Mouse (Mus musculus) thymus, postnatal 25 days (tissue): Measurements from ENCODE around the gene Wdr62.
A peak's percentile ranks its signal among the peaks of the same experiment; 100 is the strongest.
"Not testable (repeated sequence)": the region's sequence is repeated elsewhere in the genome, so short reads cannot be mapped to it uniquely, and the experiment has no call there.

Experiments used
- DNase-seq: peaks from one replicate; pipeline ENCODE4 v3.0.0; 2022

Gene Wdr62

DNA sequence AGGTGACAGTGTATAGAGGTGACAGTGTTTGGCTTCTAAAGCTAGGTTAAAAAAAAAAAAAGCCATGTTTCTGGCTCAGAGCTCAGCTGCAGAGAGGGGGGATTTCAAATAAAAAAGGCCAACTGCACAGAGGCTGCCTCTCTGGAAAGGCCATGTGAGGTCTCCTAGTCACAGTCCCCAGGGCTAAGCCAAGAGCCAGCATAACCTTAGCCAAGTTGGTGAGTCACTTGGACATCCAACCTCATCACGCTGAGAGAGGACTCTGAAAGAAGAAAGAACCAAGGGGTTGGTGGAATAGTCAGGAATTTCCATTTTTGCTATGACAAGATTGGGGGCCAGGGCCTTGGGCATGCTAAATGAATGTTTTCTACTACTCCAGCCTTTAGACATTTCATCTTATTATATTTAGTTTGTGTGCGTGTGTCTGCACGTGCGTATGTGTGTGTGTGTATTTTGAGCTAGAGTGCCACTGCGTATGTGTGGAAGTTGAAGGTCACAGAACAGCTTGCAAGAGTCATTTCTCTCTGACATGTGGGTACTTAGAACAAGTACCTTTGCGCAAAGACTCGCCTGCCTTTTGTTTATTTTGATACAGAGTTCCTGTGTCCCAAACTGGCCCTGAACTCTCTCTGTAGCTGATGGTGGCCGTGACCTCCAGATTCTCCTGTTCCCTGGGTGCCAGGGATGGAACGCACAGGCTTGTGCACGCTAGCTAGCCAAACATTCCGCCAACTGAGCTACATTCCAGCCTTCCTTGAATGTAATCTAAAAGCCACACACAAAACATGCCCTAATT is 77.1 kb downstream of the Wdr62 start:
- no peak for DNase-seq

DNA sequence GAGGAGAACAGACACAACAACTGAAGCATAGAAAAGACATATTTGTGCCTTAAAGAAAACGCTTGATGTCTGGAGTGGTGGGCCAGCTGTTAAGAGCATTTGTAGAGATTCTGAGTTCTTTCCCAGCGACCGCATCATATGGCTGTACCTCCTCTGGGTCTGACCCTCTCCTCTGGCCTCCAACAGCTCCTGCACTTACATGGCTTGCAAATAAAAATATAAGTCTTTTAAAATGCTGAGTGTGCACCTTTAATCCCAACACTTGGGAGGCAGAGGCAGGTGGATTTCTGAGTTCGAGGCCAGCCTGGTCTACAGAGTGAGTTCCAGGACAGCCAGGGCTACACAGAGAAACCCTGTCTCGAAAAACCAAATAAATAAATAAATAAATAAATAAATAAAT is 79.6 kb downstream of the Wdr62 start:
- not testable (repeated sequence) for DNase-seq

DNA sequence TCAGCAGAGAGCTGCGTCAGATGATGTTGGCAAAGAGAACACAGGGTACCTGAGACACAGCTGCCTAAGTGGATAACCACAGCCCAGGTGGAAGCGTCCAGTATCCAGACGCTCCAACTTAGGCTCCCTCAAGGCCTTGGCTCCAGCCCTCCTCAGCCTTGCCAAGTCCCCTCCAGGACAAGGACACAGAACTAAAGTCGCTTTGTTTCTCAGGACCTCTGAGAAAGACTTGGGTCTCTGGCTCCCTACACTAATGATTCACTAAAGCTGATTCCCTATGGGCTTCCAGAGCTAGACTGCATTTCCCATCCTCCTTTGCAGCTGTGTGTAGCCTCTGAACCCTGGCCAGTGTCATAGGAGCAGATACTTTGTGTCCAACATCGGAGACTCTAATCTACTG is 80.0 kb downstream of the Wdr62 start:
- DNase-seq, result no peak

DNA sequence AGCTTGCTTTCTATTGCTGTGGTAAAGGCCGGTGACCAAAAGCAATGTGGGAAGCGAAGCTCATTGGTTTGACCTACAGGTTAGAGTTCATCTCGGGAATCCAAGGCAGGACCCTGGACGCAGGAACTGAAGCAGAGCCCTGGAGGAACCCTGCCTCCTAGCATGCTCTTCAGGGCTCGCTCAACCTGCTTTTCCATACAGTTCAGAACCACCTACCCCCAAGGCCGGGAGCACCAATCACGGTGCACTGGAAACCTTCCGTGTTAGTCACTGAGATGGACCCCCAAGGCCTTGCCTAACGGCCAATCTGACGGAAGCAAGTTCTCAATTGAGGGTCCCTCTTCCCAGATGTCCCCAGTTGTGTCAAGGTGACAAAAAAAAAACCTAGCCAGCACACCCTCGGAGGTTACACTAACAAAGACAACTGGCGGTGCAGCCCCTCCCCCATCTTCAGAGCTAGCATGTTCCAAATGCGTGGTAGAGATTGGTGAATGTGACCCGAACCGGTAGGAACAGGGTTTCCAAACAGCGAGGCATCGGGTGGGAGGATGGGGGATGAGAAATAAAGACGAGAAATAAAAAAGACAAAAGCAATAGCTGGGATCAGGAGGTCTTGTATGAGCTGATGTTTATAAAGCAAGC is 80.6 kb downstream of the Wdr62 start:
- no peak for DNase-seq

DNA sequence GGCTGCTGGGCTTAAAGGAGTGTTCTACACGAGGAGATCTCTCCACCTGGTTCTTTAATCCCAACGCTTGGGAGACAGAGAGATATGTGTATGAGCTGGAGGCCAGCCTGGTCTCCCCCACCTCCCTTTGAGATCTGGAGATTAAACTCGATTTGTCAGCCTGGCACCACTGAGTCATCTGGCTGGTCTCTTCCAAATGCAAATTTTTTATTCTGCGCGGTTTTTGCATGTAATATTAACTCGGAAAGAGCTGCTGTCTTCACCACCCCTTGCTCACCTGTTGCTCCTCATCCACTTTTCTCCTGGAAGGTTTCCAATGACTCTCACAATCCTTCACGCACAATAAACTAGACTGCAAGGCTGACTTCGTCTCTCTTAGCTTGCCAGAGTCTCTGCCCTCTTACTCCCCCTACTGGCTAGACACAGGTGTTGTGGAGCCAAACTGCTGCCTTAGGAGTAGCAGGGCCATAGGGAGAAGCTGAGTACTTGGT is 81.7 kb downstream of the Wdr62 start, which contains the start of gene Capns1:
TSS of gene Capns1 (minus strand) at position 331 of the 491 bp plus-strand sequence.
- peak; percentile 70 for DNase-seq

DNA sequence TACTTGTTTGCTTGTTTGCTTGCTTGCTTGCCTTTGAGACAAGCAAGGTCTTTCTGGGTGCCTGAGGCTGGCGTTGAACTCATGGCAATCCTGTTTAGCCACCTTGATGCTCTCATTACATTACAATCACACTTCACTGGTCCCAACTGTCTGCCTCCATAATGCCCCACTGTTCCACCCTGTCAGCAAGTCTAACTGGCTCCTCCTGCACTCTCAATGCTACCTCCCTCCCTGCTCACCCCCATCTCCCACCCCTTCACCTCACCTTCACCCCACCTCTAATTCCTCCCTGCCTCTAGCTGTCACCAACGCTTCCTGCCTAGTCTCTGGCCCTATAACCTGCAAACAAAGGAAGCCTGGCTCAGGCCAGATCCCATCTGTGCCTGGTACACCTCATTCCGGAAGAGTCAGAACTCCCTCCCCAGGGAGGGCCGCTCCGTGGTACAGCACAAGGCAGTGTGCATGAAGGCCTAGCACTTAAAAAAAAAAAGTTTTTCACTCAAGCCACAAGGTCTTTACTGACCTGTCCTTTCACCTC is 82.6 kb downstream of the Wdr62 start:
- DNase-seq, result no peak

DNA sequence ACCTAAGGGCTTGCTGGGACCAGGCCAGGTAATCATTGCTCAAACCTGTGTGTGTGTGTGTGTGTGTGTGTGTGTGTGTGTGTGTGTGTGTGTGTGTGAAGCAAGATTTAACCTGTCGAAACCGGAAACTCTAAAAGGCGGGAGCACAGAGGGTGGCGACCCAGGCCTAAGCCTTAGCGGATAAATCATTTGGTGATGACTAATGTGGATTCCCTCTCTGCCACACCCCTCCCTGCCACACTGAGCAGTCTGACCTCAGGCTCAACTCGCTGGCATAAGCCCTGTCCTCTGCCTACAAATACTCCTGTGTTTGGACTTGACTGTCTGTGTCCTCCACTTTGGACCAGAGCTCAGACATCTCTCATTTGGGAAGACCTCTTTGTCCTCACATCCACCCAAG is 84.0 kb downstream of the Wdr62 start:
- no peak for DNase-seq

DNA sequence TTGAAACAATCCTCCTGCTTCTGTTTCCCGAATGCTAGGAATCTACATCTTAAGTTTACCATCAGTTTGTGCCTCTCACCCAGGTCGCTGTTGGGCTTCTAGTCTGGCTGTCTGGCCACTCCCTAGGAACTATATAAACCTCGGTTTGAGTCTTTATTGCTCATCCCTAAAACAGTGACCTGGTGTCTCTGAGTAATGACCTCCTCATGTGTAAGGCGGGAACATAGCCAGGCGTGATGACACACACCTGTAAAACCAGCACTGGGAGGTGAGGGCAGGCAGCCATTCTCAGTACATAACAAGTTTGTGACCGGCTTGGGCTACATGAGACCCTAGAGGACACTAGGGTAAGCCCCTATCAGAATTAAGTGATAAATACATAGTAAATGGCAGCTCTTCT is 84.8 kb downstream of the Wdr62 start:
- DNase-seq, result no peak

DNA sequence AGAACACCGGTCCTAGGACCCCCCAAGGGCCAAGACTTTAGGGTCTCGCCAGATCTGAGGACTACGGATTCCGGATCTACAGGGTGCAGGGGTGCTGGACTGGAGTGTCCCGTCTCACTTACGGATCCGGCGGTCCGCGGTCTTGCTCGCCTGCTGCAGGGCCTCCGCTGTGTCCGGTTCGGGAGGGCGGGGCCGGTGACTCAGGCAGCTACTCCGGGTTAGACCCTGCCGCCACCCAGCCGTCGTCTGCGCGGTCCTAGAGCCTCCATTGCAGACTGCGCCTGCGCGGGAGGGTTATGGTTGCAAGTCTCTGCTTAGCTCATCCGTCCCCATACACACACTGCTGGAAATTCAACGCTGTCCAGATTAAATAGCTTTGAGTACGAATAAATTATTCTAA is 85.3 kb downstream of the Wdr62 start:
- peak; percentile 93 for DNase-seq

DNA sequence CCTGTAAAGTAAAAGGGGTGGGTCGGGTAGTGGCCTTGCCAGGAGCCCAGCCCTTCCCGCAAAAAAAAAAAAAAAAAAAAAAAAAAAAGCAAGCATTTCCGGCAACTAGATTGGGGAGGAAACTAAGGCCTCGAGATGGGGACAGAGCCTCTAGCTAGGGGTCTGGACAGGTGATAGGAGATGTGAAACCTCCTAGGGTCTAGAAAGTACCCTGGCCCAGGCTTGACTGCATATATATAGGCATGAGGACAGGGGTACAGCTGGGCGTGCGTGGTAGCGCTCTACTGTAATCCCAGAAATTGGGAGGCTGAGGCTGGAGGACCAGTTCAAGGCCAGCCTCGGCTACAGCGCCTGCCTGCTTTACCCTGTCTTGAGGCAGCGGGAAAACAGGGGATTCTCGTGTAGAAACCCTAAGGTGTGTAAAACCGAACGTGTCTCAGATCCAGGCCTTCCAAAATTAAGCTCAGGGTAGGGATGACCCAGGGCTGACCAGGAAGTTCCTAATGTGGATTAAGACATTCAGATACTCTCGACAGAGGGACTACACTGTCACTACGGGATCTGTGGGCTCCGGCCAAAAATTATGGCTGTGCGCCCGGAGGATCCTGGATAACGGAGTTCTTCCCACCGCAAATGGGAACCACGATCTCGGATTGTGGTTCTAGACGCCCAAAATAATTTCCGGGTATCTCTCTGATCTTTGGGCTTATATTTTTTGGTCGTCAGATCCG is 86.0 kb downstream of the Wdr62 start:
- DNase-seq, result peak; percentile 40

DNA sequence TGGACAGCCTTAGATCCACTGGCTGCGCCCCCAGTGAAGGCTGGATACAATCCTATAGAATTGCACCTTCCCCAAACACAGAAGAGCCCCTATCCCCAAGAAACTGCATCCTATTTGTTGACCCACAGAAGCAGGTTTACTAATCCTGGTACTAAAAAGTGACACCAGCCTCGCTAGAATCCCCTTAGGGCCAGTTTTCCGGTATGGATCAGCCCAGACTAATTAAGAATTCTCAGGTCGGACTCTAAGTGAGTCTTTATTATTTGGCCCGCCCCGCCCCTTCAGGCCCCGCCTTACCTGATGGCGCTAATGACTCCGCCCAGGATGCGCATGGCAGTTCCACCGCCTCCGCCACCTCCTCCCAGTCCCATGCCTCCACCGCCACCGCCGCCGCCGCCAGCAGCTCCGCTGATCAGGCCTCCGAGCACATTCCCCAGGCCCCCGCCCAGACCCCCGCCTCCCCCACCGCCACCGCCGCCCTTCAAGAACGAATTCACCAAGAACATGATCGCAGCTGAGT is 86.6 kb downstream of the Wdr62 start:
- peak; percentile 67 for DNase-seq

DNA sequence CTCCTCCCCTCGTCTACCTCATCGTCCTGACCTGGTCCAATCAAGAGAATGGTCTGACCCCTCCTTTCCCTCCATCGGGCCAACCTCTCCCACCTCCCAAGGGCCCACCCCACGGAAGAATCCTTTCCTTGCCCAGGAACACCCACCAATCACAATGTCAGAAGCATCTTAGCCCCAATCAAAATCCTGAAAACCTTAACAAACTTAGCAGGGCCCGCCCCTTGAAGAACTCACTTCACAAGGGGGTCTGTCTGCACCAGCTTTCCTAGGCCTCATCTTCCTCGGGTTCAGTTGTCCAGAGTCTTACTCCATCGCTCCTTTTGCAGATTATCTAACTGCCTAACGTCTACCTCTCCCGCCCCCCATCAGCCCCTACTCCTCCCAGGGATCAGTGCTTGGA is 87.2 kb downstream of the Wdr62 start:
- no peak for DNase-seq

DNA sequence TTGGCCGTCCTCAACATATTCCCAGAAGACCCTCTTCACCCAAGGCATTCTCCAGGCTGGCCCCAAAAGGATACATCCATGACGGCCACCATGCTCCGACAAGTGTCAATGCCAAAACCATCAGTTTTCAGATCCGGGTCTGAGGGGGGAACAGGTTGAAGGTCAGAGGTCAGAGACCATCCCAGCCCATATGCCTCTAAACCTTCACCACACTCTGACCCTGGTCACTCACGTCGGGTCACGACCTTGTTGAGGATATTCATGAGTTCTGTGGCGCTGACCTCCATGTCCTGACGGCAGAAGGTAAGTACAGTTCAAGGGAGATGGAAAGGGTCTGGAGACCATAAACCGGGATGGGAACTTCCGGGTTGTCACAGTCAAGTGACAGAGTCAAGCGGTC is 88.1 kb downstream of the Wdr62 start:
- no peak for DNase-seq
